Mouse (Mus musculus) kidney, postnatal 25 days (tissue): ENCODE results near the gene Gm7138.
"Not testable (repeated sequence)": the region's sequence is repeated elsewhere in the genome, so short reads cannot be mapped to it uniquely, and the experiment has no call there.

ENCODE experiments used
- DNase-seq, 2 experiments: peaks; one replicate each; pipeline ENCODE4 v3.0.0; 2021; ENCODE audit warnings: mixed read lengths in 2 of 2

Gene Gm7138

GRCm38 (mm10) chr10:77776844-77777243, at the start of gene Gm7138:
TSS of gene Gm7138 (minus strand) at chr10:77776944.
- DNase-seq, result not testable (repeated sequence)

GRCm38 (mm10) chr10:77819203-77819602, 42.5 kb upstream of the Gm7138 start:
- no peak for DNase-seq

- DNase-seq, result no peak
These were observed 41.8 kb upstream of the Gm7138 start for GRCm38 (mm10) chr10:77818523-77818922.

GRCm38 (mm10) chr10:77815514-77815913, 38.8 kb upstream of the Gm7138 start:
- DNase-seq, result peak in 1 of 2 experiments; percentile 27

- no peak for DNase-seq
These were observed 37.6 kb upstream of the Gm7138 start, which contains the start of gene Gm2696 for GRCm38 (mm10) chr10:77814382-77814781. TSS of gene Gm2696 (plus strand) at chr10:77814682.

- DNase-seq, result no peak
These were observed 35.0 kb upstream of the Gm7138 start, which contains the start of gene Gm9507 for GRCm38 (mm10) chr10:77811743-77812142. TSS of gene Gm9507 (minus strand) at chr10:77811843.

GRCm38 (mm10) chr10:77804095-77804494, 27.4 kb upstream of the Gm7138 start:
- no peak for DNase-seq

- no peak for DNase-seq
These were observed 22.3 kb upstream of the Gm7138 start, which contains the start of gene Gm19668 for GRCm38 (mm10) chr10:77798921-77799508. TSS of gene Gm19668 (minus strand) at chr10:77799133.

- not testable (repeated sequence) for DNase-seq
These were observed 21.6 kb upstream of the Gm7138 start for GRCm38 (mm10) chr10:77798164-77798920.

GRCm38 (mm10) chr10:77797677-77798076, 20.9 kb upstream of the Gm7138 start:
- DNase-seq, result no peak

GRCm38 (mm10) chr10:77794976-77795375, 18.2 kb upstream of the Gm7138 start, which contains the start of gene Gm9639:
TSS of gene Gm9639 (minus strand) at chr10:77795076.
- no peak for DNase-seq

GRCm38 (mm10) chr10:77788621-77789020, 11.9 kb upstream of the Gm7138 start:
- no peak for DNase-seq

GRCm38 (mm10) chr10:77787876-77788275, 11.1 kb upstream of the Gm7138 start, which contains the start of gene Gm7137:
TSS of gene Gm7137 (minus strand) at chr10:77788200.
- DNase-seq, result not testable (repeated sequence)

GRCm38 (mm10) chr10:77783396-77783795, 6.7 kb upstream of the Gm7138 start:
- DNase-seq, result not testable (repeated sequence)

- not testable (repeated sequence) for DNase-seq
These were observed 5.7 kb upstream of the Gm7138 start, which contains the start of gene Gm3250 for GRCm38 (mm10) chr10:77782442-77782841. TSS of gene Gm3250 (minus strand) at chr10:77782542.

GRCm38 (mm10) chr10:77772142-77772541, 4.6 kb downstream of the Gm7138 start:
- not testable (repeated sequence) for DNase-seq

GRCm38 (mm10) chr10:77771225-77771624, 5.5 kb downstream of the Gm7138 start, which contains the start of gene Gm3238:
TSS of gene Gm3238 (minus strand) at chr10:77771325.
- not testable (repeated sequence) for DNase-seq

- no peak for DNase-seq
These were observed 7.0 kb downstream of the Gm7138 start for GRCm38 (mm10) chr10:77769727-77770126.

GRCm38 (mm10) chr10:77759582-77759981, 17.2 kb downstream of the Gm7138 start, which contains the start of gene Gm3233:
TSS of gene Gm3233 (minus strand) at chr10:77759682.
- not testable (repeated sequence) for DNase-seq

GRCm38 (mm10) chr10:77753448-77753847, 23.3 kb downstream of the Gm7138 start:
- no peak for DNase-seq

GRCm38 (mm10) chr10:77752312-77752711, 24.4 kb downstream of the Gm7138 start:
- not testable (repeated sequence) for DNase-seq

GRCm38 (mm10) chr10:77751254-77751653, 25.5 kb downstream of the Gm7138 start, which contains the start of gene Gm9736:
TSS of gene Gm9736 (minus strand) at chr10:77751354.
- DNase-seq, result not testable (repeated sequence)

GRCm38 (mm10) chr10:77750686-77751085, 26.1 kb downstream of the Gm7138 start:
- DNase-seq, result not testable (repeated sequence)
